Mouse (Mus musculus): ENCODE data around the gene Zfp560. TPM values are rescaled to one million over a fixed set of nuclear protein-coding genes. Genes with fewer than 3 reads are reported as not detected.

Zfp560 gene
- polyA plus RNA-seq (2015; fragmentation: Nextera tagmentation; extraction: Ambion mirVana), result 9.4 and 10.1 TPM in 2 replicates

GRCm38 (mm10) chr9:20384532-20385342 is at the start of gene Zfp560:
Zfp560 (minus strand) TSS chr9:20385177.
- H3K4me2 ChIP-seq, result peak within 1 kb of the TSS; percentile 82
- peak within 1 kb of the TSS; percentile 66 for H3K4me3 ChIP-seq (replicated peaks)
- 3% methylated on average over 40 of the region's 40 CpGs for WGBS (ENCODE audit: insufficient replicate concordance)
- peaks cover 8% of the 10 kb centered on the region for H3K4me1 ChIP-seq (replicated peaks)
- no peaks in the 10 kb centered on the region for H3K36me3 ChIP-seq (replicated peaks)
- H3K9me3 ChIP-seq (replicated peaks), result no peaks in the 10 kb centered on the region
- ATAC-seq (ENCODE audit: insufficient read depth), result peak; percentile 99
- peak within 1 kb of the TSS; percentile 45 for H3K27ac ChIP-seq (replicated peaks)
- no peaks in the 10 kb centered on the region for H3K27me3 ChIP-seq
- peak within 1 kb of the TSS; percentile 65 for H3K9ac ChIP-seq

GRCm38 (mm10) chr9:20430004-20430403 is 45.0 kb upstream of the Zfp560 start:
- H3K27me3 ChIP-seq, result no peaks in the 10 kb centered on the region
- ATAC-seq (ENCODE audit: insufficient read depth), result no peak
- H3K9me3 ChIP-seq (replicated peaks), result no peaks in the 10 kb centered on the region
- no peak overlapping the region for H3K9ac ChIP-seq
- H3K4me1 ChIP-seq (replicated peaks), result no peaks in the 10 kb centered on the region
- no peak overlapping the region for H3K27ac ChIP-seq (replicated peaks)
- H3K4me3 ChIP-seq (replicated peaks), result no peak overlapping the region
- 67% methylated on average over 3 of the region's 3 CpGs for WGBS (ENCODE audit: insufficient replicate concordance)
- H3K4me2 ChIP-seq, result no peak overlapping the region
- H3K36me3 ChIP-seq (replicated peaks), result no peaks in the 10 kb centered on the region

- no peak overlapping the region for H3K27ac ChIP-seq (replicated peaks)
- no peak overlapping the region for H3K9ac ChIP-seq
- ATAC-seq (ENCODE audit: insufficient read depth), result no peak
- H3K4me3 ChIP-seq (replicated peaks), result no peak overlapping the region
- 7% methylated on average over 1 of the region's 1 CpGs for WGBS (ENCODE audit: insufficient replicate concordance)
- no peaks in the 10 kb centered on the region for H3K4me1 ChIP-seq (replicated peaks)
- H3K4me2 ChIP-seq, result no peak overlapping the region
- H3K27me3 ChIP-seq, result no peaks in the 10 kb centered on the region
- no peaks in the 10 kb centered on the region for H3K9me3 ChIP-seq (replicated peaks)
- H3K36me3 ChIP-seq (replicated peaks), result no peaks in the 10 kb centered on the region
Observed at GRCm38 (mm10) chr9:20411460-20411859, 26.5 kb upstream of the Zfp560 start.

- no peak overlapping the region for H3K27ac ChIP-seq (replicated peaks)
- no peak for ATAC-seq (ENCODE audit: insufficient read depth)
Observed at GRCm38 (mm10) chr9:20409319-20409718, 24.3 kb upstream of the Zfp560 start.

GRCm38 (mm10) chr9:20385343-20385703 is 346 bp upstream of the Zfp560 start:
- no peaks in the 10 kb centered on the region for H3K9me3 ChIP-seq (replicated peaks)
- peaks cover 8% of the 10 kb centered on the region for H3K4me1 ChIP-seq (replicated peaks)
- H3K27ac ChIP-seq (replicated peaks), result peak overlapping the region; percentile 45
- H3K4me3 ChIP-seq (replicated peaks), result peak overlapping the region; percentile 66
- peak overlapping the region; percentile 82 for H3K4me2 ChIP-seq
- no peaks in the 10 kb centered on the region for H3K27me3 ChIP-seq
- WGBS (ENCODE audit: insufficient replicate concordance), result 11% methylated on average over 16 of the region's 16 CpGs
- peak overlapping the region; percentile 65 for H3K9ac ChIP-seq
- no peaks in the 10 kb centered on the region for H3K36me3 ChIP-seq (replicated peaks)
- peak; percentile 66 for ATAC-seq (ENCODE audit: insufficient read depth)

More at GRCm38 (mm10) chr9:20409319-20409718, 24.3 kb upstream of the Zfp560 start:
- Histone ChIP-seq H3K4me1 (replicated peaks) (no peaks in the 10 kb centered on the region), H3K4me3 (replicated peaks) (no peak overlapping the region), H3K9ac (no peak overlapping the region), H3K4me2 (no peak overlapping the region), H3K36me3 (replicated peaks) (no peaks in the 10 kb centered on the region), H3K9me3 (replicated peaks) (no peaks in the 10 kb centered on the region), H3K27me3 (no peaks in the 10 kb centered on the region)
- WGBS (ENCODE audit: insufficient replicate concordance), result 61% methylated on average over 2 of the region's 2 CpGs

GRCm38 (mm10) chr9:20383659-20384058 is 1.3 kb downstream of the Zfp560 start:
- no peak overlapping the region for H3K4me3 ChIP-seq (replicated peaks)
- H3K36me3 ChIP-seq (replicated peaks), result no peaks in the 10 kb centered on the region
- H3K27me3 ChIP-seq, result no peaks in the 10 kb centered on the region
- 79% methylated on average over 7 of the region's 7 CpGs for WGBS (ENCODE audit: insufficient replicate concordance)
- no peaks in the 10 kb centered on the region for H3K9me3 ChIP-seq (replicated peaks)
- H3K27ac ChIP-seq (replicated peaks), result no peak overlapping the region
- H3K9ac ChIP-seq, result no peak overlapping the region
- H3K4me1 ChIP-seq (replicated peaks), result peaks cover 8% of the 10 kb centered on the region
- no peak for ATAC-seq (ENCODE audit: insufficient read depth)
- H3K4me2 ChIP-seq, result peak overlapping the region; percentile 82; the same call in 1 of the 2 replicates

GRCm38 (mm10) chr9:20374712-20375111 is 10.3 kb downstream of the Zfp560 start:
- Histone ChIP-seq H3K36me3 (replicated peaks) (no peaks in the 10 kb centered on the region), H3K9me3 (replicated peaks) (no peaks in the 10 kb centered on the region), H3K4me1 (replicated peaks) (no peaks in the 10 kb centered on the region), H3K4me2 (no peak overlapping the region), H3K4me3 (replicated peaks) (no peak overlapping the region), H3K27ac (replicated peaks) (no peak overlapping the region), H3K27me3 (no peaks in the 10 kb centered on the region), H3K9ac (no peak overlapping the region)
- WGBS (ENCODE audit: insufficient replicate concordance), result 81% methylated on average over 1 of the region's 1 CpGs
- ATAC-seq (ENCODE audit: insufficient read depth), result no peak

- H3K9ac ChIP-seq, result no peak overlapping the region
- H3K9me3 ChIP-seq (replicated peaks), result no peaks in the 10 kb centered on the region
- no peaks in the 10 kb centered on the region for H3K4me1 ChIP-seq (replicated peaks)
- H3K27me3 ChIP-seq, result no peaks in the 10 kb centered on the region
- H3K4me3 ChIP-seq (replicated peaks), result no peak overlapping the region
- 61% methylated on average over 2 of the region's 2 CpGs for WGBS (ENCODE audit: insufficient replicate concordance)
- no peak overlapping the region for H3K27ac ChIP-seq (replicated peaks)
- H3K4me2 ChIP-seq, result no peak overlapping the region
- no peak for ATAC-seq (ENCODE audit: insufficient read depth)
- H3K36me3 ChIP-seq (replicated peaks), result no peaks in the 10 kb centered on the region
Observed at GRCm38 (mm10) chr9:20367311-20367710, 17.7 kb downstream of the Zfp560 start.

- peaks cover 16% of the 10 kb centered on the region for H3K36me3 ChIP-seq (replicated peaks)
- H3K27me3 ChIP-seq, result no peaks in the 10 kb centered on the region
- ATAC-seq (ENCODE audit: insufficient read depth), result no peak
- no peak overlapping the region for H3K9ac ChIP-seq
- 78% methylated on average over 4 of the region's 4 CpGs for WGBS (ENCODE audit: insufficient replicate concordance)
- no peak overlapping the region for H3K4me3 ChIP-seq (replicated peaks)
- no peaks in the 10 kb centered on the region for H3K4me1 ChIP-seq (replicated peaks)
- no peak overlapping the region for H3K4me2 ChIP-seq
- H3K27ac ChIP-seq (replicated peaks), result no peak overlapping the region
- no peaks in the 10 kb centered on the region for H3K9me3 ChIP-seq (replicated peaks)
Observed at GRCm38 (mm10) chr9:20348501-20348900, 36.5 kb downstream of the Zfp560 start.

- no peak within 1 kb of the TSS for H3K4me2 ChIP-seq
- H3K4me3 ChIP-seq (replicated peaks), result no peak within 1 kb of the TSS
- no peaks in the 10 kb centered on the region for H3K27me3 ChIP-seq
- H3K9me3 ChIP-seq (replicated peaks), result no peaks in the 10 kb centered on the region
- H3K36me3 ChIP-seq (replicated peaks), result no peaks in the 10 kb centered on the region
- H3K4me1 ChIP-seq (replicated peaks), result no peaks in the 10 kb centered on the region
- no peak within 1 kb of the TSS for H3K9ac ChIP-seq
- ATAC-seq (ENCODE audit: insufficient read depth), result no peak
- no peak within 1 kb of the TSS for H3K27ac ChIP-seq (replicated peaks)
Observed at GRCm38 (mm10) chr9:20335994-20336393, 49.0 kb downstream of the Zfp560 start, which contains the start of gene Olfr18. Olfr18 (minus strand) TSS chr9:20336094.

- Histone ChIP-seq H3K27ac (replicated peaks) (no peak within 1 kb of the TSS), H3K4me2 (no peak within 1 kb of the TSS), H3K27me3 (no peaks in the 10 kb centered on the region), H3K9ac (no peak within 1 kb of the TSS), H3K4me1 (replicated peaks) (no peaks in the 10 kb centered on the region), H3K9me3 (replicated peaks) (no peaks in the 10 kb centered on the region), H3K4me3 (replicated peaks) (no peak within 1 kb of the TSS), H3K36me3 (replicated peaks) (no peaks in the 10 kb centered on the region)
- WGBS (ENCODE audit: insufficient replicate concordance), result 41% methylated on average over 1 of the region's 1 CpGs
- ATAC-seq (ENCODE audit: insufficient read depth), result no peak
Observed at GRCm38 (mm10) chr9:20298232-20298631, 86.7 kb downstream of the Zfp560 start, which contains the start of gene Olfr873. Olfr873 (plus strand) TSS chr9:20298532.
